Mouse (Mus musculus) retina, embryonic 14.5 days (tissue): ENCODE measurements around the gene Abr.

Source experiments
- DNase-seq: peaks from one replicate; pipeline ENCODE4 v3.0.0-alpha.2; 2015; ENCODE audit warnings: low spot score

The Abr gene

GRCm38 (mm10) chr11:76456897-76457296 is 165.2 kb downstream of the Abr start:
- DNase-seq = no peak

GRCm38 (mm10) chr11:76456233-76456632 is 165.9 kb downstream of the Abr start:
- DNase-seq = peak; percentile 91

- peak; percentile 85 for DNase-seq
These were observed 167.6 kb downstream of the Abr start for GRCm38 (mm10) chr11:76454492-76454891.

GRCm38 (mm10) chr11:76450202-76450561 is 171.9 kb downstream of the Abr start:
- peak; percentile 43 for DNase-seq

- peak; percentile 43 for DNase-seq
These were observed 172.5 kb downstream of the Abr start for GRCm38 (mm10) chr11:76449520-76450201.

- DNase-seq = peak; percentile 71
These were observed 175.9 kb downstream of the Abr start for GRCm38 (mm10) chr11:76446251-76446650.

GRCm38 (mm10) chr11:76445459-76445858 is 176.7 kb downstream of the Abr start:
- DNase-seq = no peak

- DNase-seq = peak; percentile 24
These were observed 182.4 kb downstream of the Abr start for GRCm38 (mm10) chr11:76439666-76440065.

GRCm38 (mm10) chr11:76436864-76437437 is 185.2 kb downstream of the Abr start:
- DNase-seq = peak; percentile 59

- DNase-seq = no peak
These were observed 186.1 kb downstream of the Abr start for GRCm38 (mm10) chr11:76436009-76436408.

GRCm38 (mm10) chr11:76429966-76430631 is 192.0 kb downstream of the Abr start:
- DNase-seq = no peak

GRCm38 (mm10) chr11:76429556-76429955 is 192.6 kb downstream of the Abr start:
- no peak for DNase-seq

GRCm38 (mm10) chr11:76429046-76429445 is 193.1 kb downstream of the Abr start:
- no peak for DNase-seq

- no peak for DNase-seq
These were observed 194.3 kb downstream of the Abr start for GRCm38 (mm10) chr11:76427781-76428180.

- no peak for DNase-seq
These were observed 196.4 kb downstream of the Abr start for GRCm38 (mm10) chr11:76425749-76426148.

- no peak for DNase-seq
These were observed 201.2 kb downstream of the Abr start for GRCm38 (mm10) chr11:76420896-76421295.

- no peak for DNase-seq
These were observed 202.9 kb downstream of the Abr start for GRCm38 (mm10) chr11:76419179-76419578.

GRCm38 (mm10) chr11:76418423-76418822 is 203.7 kb downstream of the Abr start:
- no peak for DNase-seq

GRCm38 (mm10) chr11:76415985-76416384 is 206.1 kb downstream of the Abr start:
- no peak for DNase-seq

GRCm38 (mm10) chr11:76415001-76415400 is 207.1 kb downstream of the Abr start:
- DNase-seq = no peak

GRCm38 (mm10) chr11:76413202-76413601 is 208.9 kb downstream of the Abr start:
- no peak for DNase-seq

GRCm38 (mm10) chr11:76410826-76411225 is 211.3 kb downstream of the Abr start:
- DNase-seq = peak; percentile 77
